Mouse (Mus musculus) forebrain, embryonic 13.5 days (tissue): ENCODE data around the gene Adgrl2. TPM values are rescaled to one million over a fixed set of nuclear protein-coding genes. Genes with fewer than 3 reads are reported as not detected.
A peak's percentile ranks its signal among the peaks of the same experiment; 100 is the strongest.

Source experiments
- ATAC-seq: fragments of 200-750 bp; cut with Nextera tagmentation; 2 replicates; pipeline ENCODE4 v1.8.0; 2017
- H3K27ac ChIP-seq: fragments of 300-500 bp; sonication (generic); 2 replicates; pipeline ENCODE4 v1.5.1; 2015; ENCODE audit warnings: inconsistent platforms, mild to moderate bottlenecking, moderate library complexity
- H3K27me3 ChIP-seq: fragments of 300-500 bp; sonication (generic); 2 replicates; pipeline ENCODE4 v1.6.1; 2015; ENCODE audit warnings: mild to moderate bottlenecking, inconsistent platforms
- H3K36me3 ChIP-seq: fragments of 300-500 bp; sonication (generic); 2 replicates; pipeline ENCODE4 v1.6.1; 2015; ENCODE audit warnings: mild to moderate bottlenecking, inconsistent platforms; ENCODE audit not compliant: poor library complexity, severe bottlenecking
- H3K4me1 ChIP-seq: fragments of 300-500 bp; sonication (generic); 2 replicates; pipeline ENCODE4 v1.6.1; 2015; ENCODE audit warnings: inconsistent platforms
- H3K4me2 ChIP-seq: fragments of 300-500 bp; sonication (generic); 2 replicates; pipeline ENCODE4 v1.6.1; 2015; ENCODE audit warnings: inconsistent platforms, mild to moderate bottlenecking, moderate library complexity
- H3K4me3 ChIP-seq: fragments of 300-500 bp; sonication (generic); 2 replicates; pipeline ENCODE4 v1.5.1; 2015; ENCODE audit warnings: mild to moderate bottlenecking, inconsistent platforms
- H3K9ac ChIP-seq: fragments of 300-500 bp; sonication (generic); 2 replicates; pipeline ENCODE4 v1.6.1; 2015; ENCODE audit warnings: mild to moderate bottlenecking, inconsistent platforms
- H3K9me3 ChIP-seq: fragments of 300-500 bp; sonication (generic); replicated peaks from 2 replicates; pipeline ENCODE4 v1.6.1; 2016; ENCODE audit warnings: inconsistent platforms
- WGBS: fragments of 180-500 bp; shearing (Covaris S2); methylation state at CpG from one replicate; pipeline ENCODE4 v1.1.7; 2015; 5-methylcytosine and 5-hydroxymethylcytosine counted together
- polyA plus RNA-seq: library from polyadenylated mRNA; unstranded; fragments of >200 nt; fragmentation: Nextera tagmentation; extraction: Ambion mirVana; gene quantifications from 2 replicates; pipeline ENCODE4 v1.2.1, GENCODE M21; 2015

Gene Adgrl2
- polyA plus RNA-seq, 1 experiment from 2014 or later, result 70.1 TPM

DNA sequence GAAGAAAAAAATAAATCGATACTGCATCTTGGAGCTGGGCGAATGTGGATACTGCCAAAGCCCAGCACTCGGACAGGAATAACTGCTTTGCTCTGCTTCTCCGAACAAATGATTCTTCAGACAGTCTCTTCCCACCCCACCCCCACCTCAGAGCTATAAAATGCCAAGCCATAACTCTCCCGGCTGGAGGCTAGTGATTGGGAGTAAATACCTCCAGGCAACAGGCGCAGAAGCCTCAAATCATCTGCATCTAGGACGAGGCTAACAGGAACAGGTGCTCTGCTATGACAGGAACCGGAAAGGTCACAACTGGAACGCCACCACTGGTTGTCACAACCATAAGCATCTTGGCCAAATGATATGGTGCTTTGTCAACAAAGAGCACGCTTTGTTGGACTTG is 94.1 kb downstream of the Adgrl2 start:
- Histone ChIP-seq H3K4me2 (no peak overlapping the region), H3K4me3 (no peak overlapping the region), H3K27me3 (no peaks in the 10 kb centered on the region), H3K9ac (no peak overlapping the region), H3K4me1 (peaks cover 15% of the 10 kb centered on the region), H3K27ac (no peak overlapping the region), H3K36me3 (no peaks in the 10 kb centered on the region), H3K9me3 (no peaks in the 10 kb centered on the region)
- ATAC-seq, result no peak
- WGBS, result 74% methylated on average over 10 of the region's 10 CpGs

DNA sequence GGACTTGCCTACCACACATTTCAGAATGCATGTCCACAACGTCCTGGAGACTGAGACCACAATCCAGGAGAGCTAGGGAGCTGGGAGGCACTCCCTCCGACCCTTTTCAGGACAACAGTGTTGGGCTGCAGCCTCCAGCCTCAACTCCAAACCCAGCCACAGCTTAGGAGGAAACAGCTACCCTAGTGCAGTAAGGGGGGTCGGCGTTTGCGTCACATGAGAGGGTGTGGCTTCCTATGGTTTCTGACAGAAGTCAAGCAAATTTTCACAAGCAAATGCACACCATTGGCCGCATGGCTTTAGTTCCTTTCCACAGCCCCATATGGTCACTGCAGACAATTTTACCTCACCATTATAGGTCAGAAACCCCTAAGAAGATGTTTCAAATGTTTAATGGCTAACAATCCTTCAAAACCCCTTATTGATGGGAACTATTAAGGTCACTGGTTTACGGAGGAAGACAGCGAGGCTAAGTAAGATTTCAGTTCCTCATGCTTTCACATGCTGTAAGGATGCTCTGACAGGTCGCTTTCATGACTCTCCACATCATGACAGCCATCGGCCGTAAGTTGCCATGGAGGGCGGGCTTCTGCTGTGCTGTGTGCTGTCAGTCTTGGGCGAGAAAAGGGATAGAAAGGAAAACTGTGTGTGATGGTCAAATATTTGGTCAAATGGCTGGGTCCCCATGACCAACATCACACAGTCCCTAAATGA is 94.8 kb downstream of the Adgrl2 start:
- Histone ChIP-seq H3K27me3 (no peaks in the 10 kb centered on the region), H3K9me3 (no peaks in the 10 kb centered on the region), H3K4me3 (no peak overlapping the region), H3K9ac (no peak overlapping the region), H3K36me3 (no peaks in the 10 kb centered on the region), H3K27ac (no peak overlapping the region), H3K4me1 (peaks cover 15% of the 10 kb centered on the region), H3K4me2 (no peak overlapping the region)
- WGBS, result 84% methylated on average over 13 of the region's 13 CpGs
- no peak for ATAC-seq

DNA sequence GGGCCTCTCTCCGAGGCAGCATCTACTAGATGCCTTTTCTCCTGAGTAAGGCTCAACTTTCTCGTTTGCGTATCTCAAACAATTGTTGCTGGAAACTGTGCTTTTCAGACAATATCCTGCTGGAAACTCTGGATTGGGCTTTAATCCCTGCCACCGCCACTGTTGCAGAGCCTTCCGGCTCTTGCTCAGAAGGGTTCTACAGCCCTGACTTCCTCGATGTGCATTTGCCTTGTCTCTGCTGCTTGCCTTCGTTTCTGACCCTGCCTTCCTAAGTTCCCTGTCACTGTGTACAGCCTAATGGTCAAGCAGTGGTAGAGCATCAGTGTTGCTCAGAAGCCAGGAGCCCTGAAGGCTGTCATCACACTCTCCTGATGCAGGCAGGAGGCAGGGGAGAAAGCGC is 95.5 kb downstream of the Adgrl2 start:
- 0 out of 2 replicates have a peak, but pooled peaks cover 4% of the 10 kb centered on the region for H3K36me3 ChIP-seq
- ATAC-seq, result no peak
- H3K27me3 ChIP-seq, result no peaks in the 10 kb centered on the region
- H3K9ac ChIP-seq, result no peak overlapping the region
- H3K4me3 ChIP-seq, result no peak overlapping the region
- H3K4me2 ChIP-seq, result no peak overlapping the region
- WGBS, result 72% methylated on average over 8 of the region's 8 CpGs
- peaks cover 13% of the 10 kb centered on the region for H3K4me1 ChIP-seq
- H3K9me3 ChIP-seq, result no peaks in the 10 kb centered on the region
- H3K27ac ChIP-seq, result no peak overlapping the region

DNA sequence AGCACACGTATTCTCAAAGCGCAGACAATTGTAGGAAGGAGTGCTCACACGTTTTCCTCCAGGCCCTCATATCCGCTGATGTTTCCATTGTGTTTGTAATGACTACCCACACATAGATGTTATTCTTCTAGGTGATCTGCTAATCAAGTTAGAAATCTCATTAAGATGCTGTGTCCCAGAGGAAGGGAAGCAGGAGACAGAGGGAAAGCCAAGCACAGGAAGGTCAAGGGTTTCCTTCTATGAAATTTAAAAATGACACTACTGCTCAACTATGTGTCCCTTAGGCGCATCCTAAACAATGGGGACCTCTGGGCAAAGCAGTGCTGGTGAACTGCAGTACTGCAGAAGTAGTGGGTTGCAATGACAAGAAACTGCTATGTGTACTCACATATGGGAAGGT is 102.5 kb downstream of the Adgrl2 start:
- 84% methylated on average over 5 of the region's 5 CpGs for WGBS
- no peaks in the 10 kb centered on the region for H3K9me3 ChIP-seq
- H3K9ac ChIP-seq, result no peak overlapping the region
- 0 out of 2 replicates have a peak, but pooled peaks cover 13% of the 10 kb centered on the region for H3K36me3 ChIP-seq
- H3K4me1 ChIP-seq, result 0 out of 2 replicates have a peak, but pooled peaks cover 3% of the 10 kb centered on the region
- no peak overlapping the region for H3K27ac ChIP-seq
- H3K27me3 ChIP-seq, result no peaks in the 10 kb centered on the region
- no peak for ATAC-seq
- no peak overlapping the region for H3K4me3 ChIP-seq
- H3K4me2 ChIP-seq, result no peak overlapping the region

DNA sequence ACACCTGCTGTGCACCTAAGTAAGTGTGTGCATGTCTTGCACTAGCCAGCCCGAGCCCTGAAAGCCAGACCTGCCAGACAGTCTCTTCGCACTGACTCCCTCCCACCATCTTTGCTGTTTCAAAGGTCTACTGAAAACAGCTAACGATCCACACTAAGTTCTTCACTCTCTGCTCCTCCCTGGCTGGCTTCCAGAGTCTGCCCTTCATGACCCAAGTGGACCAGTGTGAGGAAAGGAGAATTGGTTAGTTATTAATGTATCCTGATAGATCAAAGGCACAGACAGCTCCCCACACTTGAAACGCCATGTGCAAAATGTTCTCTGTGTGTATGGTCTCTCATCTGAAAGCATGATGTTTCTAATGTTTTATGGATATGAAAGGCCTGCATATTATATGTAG is 103.4 kb downstream of the Adgrl2 start:
- Histone ChIP-seq H3K4me2 (no peak overlapping the region), H3K36me3 (0 out of 2 replicates have a peak, but pooled peaks cover 13% of the 10 kb centered on the region), H3K9me3 (no peaks in the 10 kb centered on the region), H3K9ac (no peak overlapping the region), H3K4me3 (no peak overlapping the region), H3K27me3 (no peaks in the 10 kb centered on the region), H3K27ac (no peak overlapping the region), H3K4me1 (0 out of 2 replicates have a peak, but pooled peaks cover 3% of the 10 kb centered on the region)
- WGBS, result 70% methylated on average over 4 of the region's 4 CpGs
- ATAC-seq, result no peak

DNA sequence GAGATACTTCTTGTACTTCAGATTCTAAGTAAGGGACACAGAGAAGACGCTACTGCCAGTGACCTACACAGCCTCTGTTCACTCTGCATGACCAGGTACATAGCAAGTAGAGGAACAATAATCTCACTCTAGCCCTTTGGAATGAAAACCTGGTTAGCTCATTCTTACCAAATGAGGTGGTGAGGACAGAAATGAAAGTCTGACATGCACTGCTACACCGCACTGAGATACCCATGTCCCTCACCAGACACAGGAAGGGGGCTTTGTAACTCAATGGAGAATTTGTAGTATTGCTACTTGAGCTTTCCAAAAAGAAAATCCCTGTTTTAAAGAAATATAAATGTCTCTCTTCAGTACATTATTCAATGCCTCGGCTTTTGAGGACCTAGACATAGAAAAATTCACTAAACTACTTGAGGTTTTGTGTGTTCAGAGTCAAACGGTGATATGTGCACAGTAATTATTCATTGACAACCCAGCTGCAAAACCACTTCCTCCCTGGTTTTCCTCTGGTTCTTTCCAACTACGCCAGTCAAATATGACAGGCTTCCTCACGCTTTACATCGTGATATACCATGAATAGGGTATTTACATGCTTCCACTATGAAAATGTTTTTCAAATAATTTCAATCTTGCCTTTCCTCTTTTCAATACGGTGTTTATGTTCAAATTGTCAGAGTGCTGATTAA is 104.2 kb downstream of the Adgrl2 start:
- H3K9me3 ChIP-seq, result no peaks in the 10 kb centered on the region
- 0 out of 2 replicates have a peak, but pooled peaks cover 13% of the 10 kb centered on the region for H3K36me3 ChIP-seq
- ATAC-seq, result no peak
- no peaks in the 10 kb centered on the region for H3K27me3 ChIP-seq
- H3K4me1 ChIP-seq, result 0 out of 2 replicates have a peak, but pooled peaks cover 3% of the 10 kb centered on the region
- H3K4me2 ChIP-seq, result no peak overlapping the region
- no peak overlapping the region for H3K9ac ChIP-seq
- 87% methylated on average over 8 of the region's 8 CpGs for WGBS
- H3K4me3 ChIP-seq, result no peak overlapping the region
- H3K27ac ChIP-seq, result no peak overlapping the region

DNA sequence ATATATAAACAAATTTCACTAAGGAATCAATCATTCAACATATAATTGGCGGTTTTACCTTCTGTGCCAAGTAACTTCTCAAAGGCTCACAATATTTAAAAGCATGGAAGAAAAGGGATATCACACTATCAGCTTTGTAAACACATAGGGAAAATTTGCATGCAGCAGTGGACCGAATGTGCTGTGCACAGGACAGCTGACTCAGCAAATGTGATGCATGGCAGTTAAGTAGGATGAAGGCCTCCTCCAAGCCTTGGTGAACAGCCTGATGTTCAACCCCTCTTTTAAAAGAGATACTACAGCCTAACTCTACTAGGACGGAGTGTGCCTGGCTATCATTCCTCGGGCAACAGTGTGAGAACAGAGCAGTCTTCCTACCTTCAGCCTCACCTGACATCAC is 105.2 kb downstream of the Adgrl2 start:
- Histone ChIP-seq H3K36me3 (0 out of 2 replicates have a peak, but pooled peaks cover 10% of the 10 kb centered on the region), H3K4me1 (0 out of 2 replicates have a peak, but pooled peaks cover 3% of the 10 kb centered on the region), H3K4me2 (no peak overlapping the region), H3K9me3 (no peaks in the 10 kb centered on the region), H3K27ac (no peak overlapping the region), H3K4me3 (no peak overlapping the region), H3K27me3 (no peaks in the 10 kb centered on the region), H3K9ac (no peak overlapping the region)
- no peak for ATAC-seq
- 82% methylated on average over 4 of the region's 4 CpGs for WGBS

DNA sequence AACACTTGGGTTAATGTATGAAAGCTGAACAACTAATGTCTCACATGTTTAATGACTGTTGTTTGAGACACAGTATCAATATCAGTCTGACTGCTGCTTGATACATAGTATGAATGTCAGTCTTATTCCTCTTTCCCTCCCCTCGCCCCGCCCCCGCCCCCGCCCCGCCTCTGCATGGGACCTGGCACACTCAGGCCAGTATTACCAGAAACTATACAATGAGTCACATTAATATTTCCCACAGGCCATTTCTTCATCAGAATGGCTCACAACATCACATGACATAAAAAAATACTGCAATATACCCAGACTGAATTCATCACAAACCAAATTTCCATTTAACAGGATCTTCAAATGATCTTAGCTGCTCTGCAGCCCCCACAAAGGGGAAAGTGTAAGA is 108.9 kb downstream of the Adgrl2 start:
- no peaks in the 10 kb centered on the region for H3K27me3 ChIP-seq
- no peaks in the 10 kb centered on the region for H3K36me3 ChIP-seq
- no peak overlapping the region for H3K27ac ChIP-seq
- no peaks in the 10 kb centered on the region for H3K9me3 ChIP-seq
- ATAC-seq, result no peak
- no peak overlapping the region for H3K4me3 ChIP-seq
- H3K9ac ChIP-seq, result no peak overlapping the region
- WGBS, result 86% methylated on average over 5 of the region's 5 CpGs
- H3K4me2 ChIP-seq, result no peak overlapping the region
- peaks cover 8% of the 10 kb centered on the region; the same call in 1 of the 2 replicates for H3K4me1 ChIP-seq

DNA sequence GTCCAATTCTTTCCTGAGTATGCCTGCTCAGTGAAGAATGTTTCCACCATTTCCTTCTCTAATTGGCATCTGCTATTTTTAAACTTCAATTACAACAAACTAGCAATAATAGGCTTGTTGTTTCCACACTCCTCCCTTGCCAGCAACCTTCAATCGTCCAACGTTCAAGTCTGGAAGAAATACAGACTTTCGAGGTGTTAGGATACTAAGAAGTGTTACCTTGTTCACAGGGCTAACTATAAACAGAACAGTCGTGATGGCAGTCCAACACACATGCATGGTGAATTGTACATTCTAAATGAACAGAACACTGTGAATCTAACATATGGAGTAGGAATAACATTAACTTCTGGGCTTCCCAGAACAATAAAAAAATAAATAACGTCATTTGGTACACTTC is 117.8 kb downstream of the Adgrl2 start:
- Histone ChIP-seq H3K9me3 (no peaks in the 10 kb centered on the region), H3K9ac (no peak overlapping the region), H3K27ac (0 out of 2 replicates have a peak overlapping the region, but pooled peaks have one; percentile 15), H3K4me3 (no peak overlapping the region), H3K4me2 (no peak overlapping the region), H3K27me3 (no peaks in the 10 kb centered on the region), H3K36me3 (no peaks in the 10 kb centered on the region), H3K4me1 (peaks cover 36% of the 10 kb centered on the region)
- peak; percentile 67 for ATAC-seq
- WGBS, result 46% methylated on average over 5 of the region's 5 CpGs

DNA sequence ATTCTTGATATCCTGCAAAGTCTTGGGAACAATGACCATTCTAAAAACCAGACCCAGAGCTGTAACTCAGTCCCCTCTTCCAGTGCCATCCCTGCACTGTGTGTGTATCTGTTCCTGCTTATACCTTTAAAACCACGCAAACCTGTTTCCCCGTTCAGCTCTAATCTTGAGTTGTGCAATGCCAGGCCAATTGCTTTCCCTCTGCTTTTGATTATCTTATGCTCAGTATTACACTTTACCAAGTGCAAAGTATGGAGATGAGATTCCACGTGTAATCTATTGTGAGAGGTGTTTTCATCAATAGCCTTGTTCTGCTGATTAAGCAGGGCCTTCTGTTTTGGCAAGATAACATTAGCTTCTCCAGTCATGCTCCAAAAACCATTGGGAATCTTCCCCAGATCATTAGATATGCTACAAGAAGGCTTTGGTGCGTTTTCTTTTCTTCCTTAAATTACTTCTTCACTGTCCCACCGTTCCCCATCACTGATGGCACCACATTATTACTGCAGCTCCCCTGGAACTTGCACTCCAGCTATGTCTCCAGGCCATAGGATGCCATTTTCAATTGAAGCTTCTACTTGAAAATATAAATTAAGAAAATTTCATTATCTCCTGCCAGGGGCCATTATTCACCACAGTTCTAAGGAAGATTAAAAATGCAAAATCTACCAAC is 118.4 kb downstream of the Adgrl2 start:
- H3K27me3 ChIP-seq, result no peaks in the 10 kb centered on the region
- no peak overlapping the region for H3K27ac ChIP-seq
- WGBS, result 83% methylated on average over 5 of the region's 5 CpGs
- no peak overlapping the region for H3K4me2 ChIP-seq
- no peak overlapping the region for H3K4me3 ChIP-seq
- no peaks in the 10 kb centered on the region for H3K36me3 ChIP-seq
- ATAC-seq, result no peak
- no peak overlapping the region for H3K9ac ChIP-seq
- H3K9me3 ChIP-seq, result no peaks in the 10 kb centered on the region
- peaks cover 40% of the 10 kb centered on the region for H3K4me1 ChIP-seq

DNA sequence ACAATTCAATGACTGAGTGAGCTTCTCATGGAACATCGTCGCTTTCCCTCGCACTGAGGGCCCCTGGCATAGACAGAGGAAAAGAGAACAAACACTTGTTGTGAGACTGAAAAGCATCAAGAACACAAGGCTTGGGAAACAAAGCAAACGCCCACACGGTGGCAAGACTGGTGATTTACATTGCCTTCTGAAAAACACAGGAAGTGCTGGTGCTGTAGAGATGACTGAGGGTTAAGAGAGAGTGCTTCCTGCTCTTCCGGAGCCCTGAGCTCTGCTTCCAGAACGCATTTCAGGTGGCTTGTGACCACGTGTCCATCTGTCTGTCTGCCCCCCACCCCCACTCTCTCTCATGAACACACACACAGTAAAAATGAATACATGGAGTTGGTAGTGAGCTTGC is 122.7 kb downstream of the Adgrl2 start:
- 0 out of 2 replicates have a peak, but pooled peaks have one; percentile 10 for ATAC-seq
- Histone ChIP-seq H3K9me3 (no peaks in the 10 kb centered on the region), H3K4me2 (no peak overlapping the region), H3K27ac (no peak overlapping the region), H3K27me3 (no peaks in the 10 kb centered on the region), H3K4me1 (peaks cover 26% of the 10 kb centered on the region), H3K4me3 (no peak overlapping the region), H3K9ac (no peak overlapping the region), H3K36me3 (no peaks in the 10 kb centered on the region)
- WGBS, result 27% methylated on average over 8 of the region's 8 CpGs

DNA sequence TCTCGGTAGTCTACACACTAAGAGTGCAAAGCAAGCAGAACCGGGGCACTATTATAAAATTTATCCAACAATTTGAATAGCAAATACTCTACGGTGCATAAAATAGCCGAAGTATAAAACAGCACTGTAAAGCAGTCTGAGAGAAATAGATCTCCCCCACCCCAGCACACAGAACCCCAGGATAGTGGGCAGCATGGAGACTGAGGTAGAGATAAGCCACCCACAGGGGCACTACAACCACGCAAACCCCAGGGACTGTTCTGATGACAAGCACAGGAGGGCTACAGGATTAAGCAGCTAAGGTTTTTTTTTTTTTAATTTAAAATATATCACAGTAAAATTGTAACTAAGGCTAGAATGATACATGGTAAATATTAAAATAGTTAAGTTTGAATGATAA is 123.7 kb downstream of the Adgrl2 start:
- 85% methylated on average over 5 of the region's 5 CpGs for WGBS
- Histone ChIP-seq H3K4me2 (no peak overlapping the region), H3K4me3 (no peak overlapping the region), H3K36me3 (no peaks in the 10 kb centered on the region), H3K4me1 (peaks cover 23% of the 10 kb centered on the region), H3K27me3 (no peaks in the 10 kb centered on the region), H3K9ac (no peak overlapping the region), H3K9me3 (no peaks in the 10 kb centered on the region), H3K27ac (no peak overlapping the region)
- ATAC-seq, result no peak
